Mouse (Mus musculus): ENCODE measurements around the gene Slc17a8.
"Not testable (repeated sequence)": the region's sequence is repeated elsewhere in the genome, so short reads cannot be mapped to it uniquely, and the experiment has no call there.

Gene Slc17a8

DNA sequence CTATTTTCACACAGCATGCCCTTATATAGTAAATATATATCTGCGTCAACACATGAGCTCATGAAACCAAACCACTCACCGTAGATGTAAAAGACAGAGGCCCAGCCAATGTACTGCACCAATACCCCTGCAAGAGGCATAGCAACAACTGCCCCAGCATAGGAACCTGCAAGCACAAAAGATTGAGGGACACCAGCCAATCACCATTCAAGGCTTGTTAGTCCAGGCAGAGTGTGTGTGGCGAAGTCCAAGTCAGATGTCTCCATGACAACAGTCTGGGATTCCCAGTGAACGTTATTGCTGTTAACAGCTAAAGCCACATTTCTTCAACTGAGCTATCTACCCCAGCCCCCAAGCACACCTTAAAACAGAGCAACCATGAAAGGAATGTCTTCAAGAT lies 28.3 kb downstream of the Slc17a8 start:
- in situ Hi-C loops (cut with MboI, MseI): no loop called here

GRCm38 (mm10) chr10:89589877-89590276 lies 31.2 kb downstream of the Slc17a8 start:
- in situ Hi-C loops (cut with MboI, MseI): loop anchor here in 1 of 2 experiments (5.0 kb wide), 1 partner anchor 37 kb away; no protein-coding TSS in a partner anchor

DNA sequence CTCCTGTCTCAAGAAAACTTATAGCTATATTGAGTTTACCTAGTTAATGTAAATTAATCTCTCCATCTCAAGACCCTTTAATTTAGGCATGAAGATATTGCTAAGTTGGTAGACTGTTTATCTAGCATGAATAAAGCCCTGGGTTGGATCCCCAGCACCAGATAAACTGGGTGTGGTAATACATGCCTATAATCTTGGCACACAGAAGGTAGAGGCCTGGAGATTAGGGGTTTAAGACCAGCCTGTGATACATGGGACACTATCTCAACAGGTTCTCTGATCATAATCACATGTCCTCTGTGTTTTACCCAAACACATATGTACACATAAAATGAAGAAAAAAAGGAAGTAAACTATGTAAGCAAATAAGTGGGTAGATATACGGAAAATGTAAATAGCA lies 32.3 kb downstream of the Slc17a8 start:
- in situ Hi-C loops (cut with MboI, MseI): loop anchor here in 1 of 2 experiments (5.0 kb wide), 1 partner anchor 39 kb away; no protein-coding TSS in a partner anchor

DNA sequence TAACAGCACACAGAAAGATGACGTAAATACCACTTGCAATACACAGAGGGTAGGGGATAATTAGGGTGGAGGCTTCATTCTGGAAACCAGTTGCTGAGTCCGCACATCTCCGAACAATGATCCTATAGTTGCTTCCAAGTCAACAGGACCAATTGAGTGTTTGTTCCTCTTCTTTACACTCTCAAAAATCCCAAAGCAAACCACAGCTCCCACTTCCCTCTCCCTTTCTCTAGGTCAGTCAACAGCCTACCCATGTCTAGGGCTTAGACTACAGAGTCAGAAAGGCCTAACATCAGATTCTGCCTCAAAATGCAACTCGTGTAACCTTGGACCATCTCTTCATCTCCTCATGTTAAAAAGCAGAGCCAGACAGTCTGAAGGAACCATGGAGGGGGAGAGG lies 36.3 kb downstream of the Slc17a8 start:
- in situ Hi-C loops (cut with MboI, MseI): loop anchor here in 1 of 2 experiments (5.0 kb wide), 1 partner anchor 43 kb away; no protein-coding TSS in a partner anchor

- in situ Hi-C loops (cut with MboI, MseI): no loop called here
These were observed 42.3 kb downstream of the Slc17a8 start for GRCm38 (mm10) chr10:89578801-89579200.

GRCm38 (mm10) chr10:89577666-89578065 lies 43.4 kb downstream of the Slc17a8 start:
- in situ Hi-C loops (cut with MboI, MseI): no loop called here

DNA sequence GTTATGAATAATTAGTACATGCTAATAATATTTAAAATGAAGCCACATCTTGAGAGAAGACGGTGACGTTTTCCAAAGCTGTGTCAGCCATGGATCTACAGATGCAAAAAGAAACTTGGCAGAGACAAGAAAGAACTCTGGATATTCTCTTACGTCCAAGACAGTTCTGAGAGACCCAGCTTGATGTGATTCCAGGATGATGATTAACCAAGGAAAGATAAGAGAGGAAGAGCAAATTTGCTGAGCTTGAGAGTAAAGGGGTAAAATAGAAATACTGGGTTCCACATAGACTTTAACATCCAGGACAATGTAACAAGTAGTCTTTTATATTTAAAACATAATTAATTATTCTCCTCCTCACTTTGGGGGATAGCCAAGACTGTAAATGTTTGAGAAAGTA lies 47.6 kb downstream of the Slc17a8 start:
- in situ Hi-C loops (cut with MboI, MseI): no loop called here

DNA sequence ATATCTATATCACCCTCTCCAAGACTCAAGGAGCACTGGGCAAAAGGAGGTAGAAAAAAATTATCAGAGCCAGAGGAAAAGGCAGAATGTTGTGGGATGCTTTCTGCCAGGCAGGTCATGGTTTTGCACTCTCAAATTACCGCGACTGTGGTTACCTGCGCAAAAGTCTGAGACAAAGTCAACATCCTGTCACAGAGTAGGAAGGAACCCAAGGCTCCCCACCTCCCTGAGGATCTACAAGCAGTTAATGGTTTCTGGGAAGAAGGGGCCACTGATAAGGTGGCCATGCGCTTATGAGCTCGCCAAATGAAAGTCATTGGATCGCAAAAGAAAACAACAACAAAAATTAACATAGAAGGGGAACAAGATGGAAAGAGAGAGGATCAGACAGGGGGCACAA lies 48.1 kb downstream of the Slc17a8 start:
- in situ Hi-C loops (cut with MboI, MseI): no loop called here

DNA sequence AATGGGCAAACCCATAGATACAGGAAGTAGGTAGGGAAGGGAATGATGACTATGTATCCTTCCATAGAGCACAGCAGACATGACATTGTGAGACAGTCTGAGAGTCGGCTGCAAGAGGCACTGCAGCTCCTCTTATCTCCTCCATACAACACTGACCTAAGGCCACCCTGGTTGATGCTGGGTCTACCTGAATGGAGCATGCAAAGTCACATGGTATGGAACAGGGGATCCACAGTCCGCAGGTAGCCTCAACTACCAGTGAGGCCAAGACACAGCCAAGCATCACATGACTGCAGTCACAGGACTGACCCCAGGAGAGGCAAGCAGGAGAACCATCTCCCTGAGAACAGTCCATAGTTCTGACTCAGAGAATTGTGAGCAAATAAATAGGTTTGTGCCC lies 53.7 kb downstream of the Slc17a8 start:
- in situ Hi-C loops (cut with MboI, MseI): no loop called here

DNA sequence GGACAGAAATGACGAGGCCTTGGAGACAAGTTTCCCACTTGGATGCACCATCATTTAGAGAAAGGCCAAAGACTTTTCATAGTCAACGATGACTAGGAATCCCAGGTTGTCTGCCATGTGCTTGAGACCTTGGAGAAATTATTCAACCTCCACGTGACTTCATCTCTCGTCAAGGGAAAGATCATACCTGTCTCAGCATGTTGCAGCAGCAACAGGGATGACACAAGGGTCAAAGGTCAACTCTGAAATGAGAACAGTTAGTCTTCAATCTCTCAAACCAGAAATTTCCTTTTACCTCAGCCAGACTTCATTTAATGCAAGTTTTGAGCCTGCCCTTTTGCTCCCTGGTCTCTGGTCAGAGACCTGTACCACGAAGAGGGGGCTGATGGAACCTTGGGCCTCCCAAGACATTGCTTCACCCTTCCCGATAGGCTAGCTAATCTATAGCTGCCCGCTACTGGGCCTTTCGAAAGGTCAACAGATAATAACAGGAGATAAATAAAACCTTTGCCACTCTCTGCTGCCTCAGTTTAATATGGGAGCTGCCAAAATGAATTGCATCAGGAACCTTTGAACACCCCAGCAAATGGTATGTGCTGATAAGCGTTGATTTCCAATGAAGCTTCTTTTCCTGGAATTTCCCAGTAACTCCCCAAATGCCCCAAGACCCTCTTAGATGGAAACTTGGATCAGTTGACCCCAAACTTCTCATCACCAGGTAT lies 55.6 kb downstream of the Slc17a8 start:
- in situ Hi-C loops (cut with MboI, MseI): no loop called here

DNA sequence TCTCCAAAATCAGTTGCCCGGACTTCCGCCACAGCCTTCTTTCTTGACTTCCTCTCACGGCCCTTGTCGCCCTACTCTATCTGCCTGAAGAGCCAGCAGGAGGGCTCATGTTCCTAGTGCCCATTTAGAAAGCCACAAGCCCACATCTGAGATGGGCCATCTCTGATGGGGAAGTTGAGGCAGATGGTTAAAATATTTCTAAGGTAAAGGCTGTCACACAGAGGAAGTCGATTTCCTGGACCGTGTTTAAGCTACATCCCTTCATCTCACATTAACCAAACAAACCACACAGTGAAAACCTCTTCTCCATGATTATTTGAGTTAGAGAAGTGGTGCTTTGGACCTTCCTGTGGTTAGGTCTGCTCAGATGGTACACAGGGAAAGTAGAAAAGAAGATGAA lies 58.9 kb downstream of the Slc17a8 start:
- in situ Hi-C loops (cut with MboI, MseI): no loop called here

DNA sequence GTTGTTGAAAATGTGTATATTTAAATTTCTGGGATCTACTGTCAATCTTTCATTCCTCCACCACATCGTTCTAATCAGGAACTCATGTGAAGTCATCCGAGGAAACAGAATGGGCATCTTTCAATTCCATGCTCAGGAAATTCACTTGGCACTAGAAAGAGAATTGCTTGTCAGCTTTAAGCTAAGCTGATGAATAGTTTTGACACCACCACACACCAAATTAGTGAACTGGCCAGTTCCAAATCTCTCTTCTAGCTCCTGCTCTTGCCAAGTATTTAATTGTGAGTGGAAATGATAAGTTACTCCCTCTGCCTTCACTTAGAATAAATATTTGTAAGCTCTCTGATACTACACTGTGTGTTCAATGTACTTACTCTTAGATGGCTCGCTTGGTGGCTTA lies 61.7 kb downstream of the Slc17a8 start:
- in situ Hi-C loops (cut with MboI, MseI): no loop called here

DNA sequence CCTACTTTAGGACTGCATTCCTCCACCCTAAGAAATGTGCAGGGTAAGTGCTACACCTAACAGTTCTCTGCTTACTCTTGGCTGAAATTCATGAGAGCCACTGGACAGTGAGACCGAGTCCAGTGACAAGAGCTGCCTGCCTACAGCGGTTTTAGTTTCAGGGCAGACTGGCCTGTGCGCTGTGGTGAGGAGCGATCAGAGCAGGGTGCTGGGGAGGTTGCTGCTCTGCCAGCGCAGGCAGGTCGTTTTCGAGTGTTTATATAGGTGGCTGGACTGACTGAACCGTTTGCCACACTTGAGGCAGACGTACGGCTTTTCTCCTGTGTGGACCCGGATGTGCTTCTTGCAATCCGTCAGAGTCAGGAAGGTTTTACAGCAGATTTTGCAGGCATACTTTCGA lies 66.2 kb downstream of the Slc17a8 start:
- in situ Hi-C loops (cut with MboI, MseI): not testable (repeated sequence)

GRCm38 (mm10) chr10:89553855-89554254 lies 67.2 kb downstream of the Slc17a8 start:
- in situ Hi-C loops (cut with MboI, MseI): not testable (repeated sequence)

GRCm38 (mm10) chr10:89553015-89553414 lies 68.0 kb downstream of the Slc17a8 start:
- in situ Hi-C loops (cut with MboI, MseI): no loop called here

DNA sequence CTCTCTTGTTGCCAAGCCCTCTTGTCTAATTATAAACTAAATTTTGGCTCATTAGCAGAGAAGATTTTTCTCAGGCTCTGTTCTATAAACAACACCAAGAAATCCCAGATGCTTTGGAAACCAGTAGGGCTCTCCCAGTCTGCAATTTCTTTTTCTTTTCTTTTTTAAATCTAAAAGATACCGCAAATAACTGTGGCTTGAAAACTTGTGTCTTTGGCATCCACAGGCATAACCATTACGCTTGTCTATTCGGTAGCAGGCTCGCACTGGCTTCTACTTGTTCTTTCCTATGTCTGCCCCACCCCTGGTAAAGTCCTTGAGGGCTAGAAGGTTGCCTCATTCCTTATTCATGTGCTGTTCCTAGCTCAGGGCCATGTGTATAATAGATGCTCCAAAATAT lies 69.4 kb downstream of the Slc17a8 start:
- in situ Hi-C loops (cut with MboI, MseI): no loop called here

GRCm38 (mm10) chr10:89548028-89548427 lies 73.0 kb downstream of the Slc17a8 start:
- in situ Hi-C loops (cut with MboI, MseI): loop anchor here in 1 of 2 experiments (10.0 kb wide), 1 partner anchor 1057 kb away; no protein-coding TSS in a partner anchor

GRCm38 (mm10) chr10:89546989-89547388 lies 74.1 kb downstream of the Slc17a8 start:
- in situ Hi-C loops (cut with MboI, MseI): loop anchor here in 1 of 2 experiments (10.0 kb wide), 1 partner anchor 1058 kb away; no protein-coding TSS in a partner anchor

GRCm38 (mm10) chr10:89543867-89544266 lies 77.2 kb downstream of the Slc17a8 start:
- in situ Hi-C loops (cut with MboI, MseI): loop anchor here in 1 of 2 experiments (10.0 kb wide), 1 partner anchor 1061 kb away; no protein-coding TSS in a partner anchor

DNA sequence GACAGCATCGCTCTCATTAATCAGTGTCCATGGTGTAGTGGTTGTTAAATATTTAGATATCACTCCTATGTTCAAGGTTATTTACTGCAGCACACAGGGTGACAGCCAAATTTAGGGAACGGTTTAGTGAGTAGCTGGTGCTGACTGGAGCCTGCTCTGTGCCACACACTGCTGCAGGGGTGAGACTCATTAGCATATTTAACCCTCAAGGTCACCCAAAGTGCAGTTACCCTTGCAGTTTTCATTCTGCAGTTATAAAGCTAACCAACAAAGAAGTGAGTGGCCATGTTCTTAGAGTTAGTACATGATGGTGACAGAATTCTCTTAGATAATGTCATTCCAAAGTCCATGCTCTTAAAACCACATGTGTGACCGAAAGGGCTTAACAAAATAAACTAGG lies 78.7 kb downstream of the Slc17a8 start:
- in situ Hi-C loops (cut with MboI, MseI): loop anchor here in 1 of 2 experiments (10.0 kb wide), 1 partner anchor 1062 kb away; no protein-coding TSS in a partner anchor

DNA sequence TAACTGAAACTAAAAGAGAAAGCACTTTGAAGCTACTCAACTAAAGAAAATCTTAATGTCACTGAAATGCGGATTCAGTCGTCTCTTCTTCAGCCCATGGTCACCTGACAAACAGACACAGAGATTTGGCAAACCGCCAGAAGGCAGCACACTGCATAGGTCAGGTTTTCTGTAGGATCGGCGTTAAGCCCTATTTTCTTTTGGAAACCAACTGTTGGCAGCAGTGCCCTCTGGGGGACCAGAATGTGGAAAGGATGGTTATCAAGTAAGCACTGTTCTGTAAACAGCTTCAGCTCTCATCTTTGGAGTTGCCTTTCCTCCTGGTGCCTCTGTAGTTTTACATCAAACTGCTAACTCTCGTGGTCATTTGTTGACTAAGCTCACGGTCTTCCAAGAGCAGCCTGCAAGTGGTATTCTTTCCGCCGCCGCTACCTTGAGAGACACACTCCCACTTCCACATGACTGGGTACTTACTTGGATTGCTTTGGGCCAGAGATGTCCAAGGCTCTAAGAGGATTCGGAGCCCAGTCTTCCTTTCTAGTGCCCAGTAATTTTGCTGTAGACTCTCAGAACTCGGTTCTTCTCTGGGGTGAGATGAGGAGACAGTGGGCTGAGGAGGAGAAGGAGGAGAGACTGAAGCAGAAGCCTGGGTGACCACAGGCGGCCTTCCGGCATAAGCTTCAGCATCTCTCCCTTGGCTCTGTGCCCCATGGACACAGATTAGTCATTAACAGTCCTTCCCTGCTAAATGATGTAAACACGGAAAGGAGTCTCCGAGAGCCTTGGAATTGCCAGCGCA lies 87.9 kb downstream of the Slc17a8 start, which contains the start of gene Nr1h4:
Gene Nr1h4, minus strand, starts transcription at position 657 of the 799 bp plus-strand sequence.
- in situ Hi-C loops (cut with MboI, MseI): no loop called here

DNA sequence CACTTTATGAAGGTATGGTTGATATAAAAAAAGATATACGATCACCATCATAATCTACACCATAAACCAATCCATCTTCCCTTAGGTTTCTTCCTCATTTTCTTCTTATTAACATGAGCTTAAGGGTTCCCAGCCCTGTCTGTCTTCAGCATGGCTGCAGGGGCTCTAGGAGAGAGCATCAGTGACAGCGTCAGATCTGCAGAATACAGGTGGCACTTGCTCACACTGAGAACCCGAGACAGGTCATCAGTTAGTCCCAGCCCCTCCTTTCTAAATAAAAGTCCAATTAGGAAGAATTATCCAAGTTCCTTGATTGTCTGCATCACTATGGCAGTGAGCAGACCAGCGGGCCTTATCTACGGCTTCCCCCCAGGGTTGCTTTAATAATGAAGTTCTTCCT lies 88.6 kb downstream of the Slc17a8 start:
- in situ Hi-C loops (cut with MboI, MseI): no loop called here
